ENCODE assay signal across 12 mouse cellular contexts in genomic region chr14:117981532-117981931, GRCm38 (mm10).
DNase-seq lines count a peak whose midpoint lies in the region; ATAC-seq lines count a peak whose summit lies in the region.
"Had no signal": no experiment of that assay in that cellular context is flagged by ENCODE, and none has a peak within 500 bp of the region (broad histone marks: within the 10 kb centered on the region; RNA-seq: fewer than 3 reads in every experiment).

No protein-coding gene starts in this region.

- 81% methylated on average over 10 of the region's 10 CpGs for WGBS in forebrain, embryonic 15.5 days
- WGBS in forebrain, embryonic 12.5 days: 96% methylated on average over 10 of the region's 10 CpGs
- 97% methylated on average over 10 of the region's 10 CpGs for WGBS in kidney, embryonic 14.5 days

- no peak overlapping the region for H3K27ac ChIP-seq in forebrain, embryonic 15.5 days (replicated peaks)
- no peak overlapping the region for H3K27ac ChIP-seq in forebrain, embryonic 12.5 days
- no peak overlapping the region for H3K27ac ChIP-seq in kidney, embryonic 14.5 days (ENCODE audit: low read depth, low read length)

- H3K4me3 ChIP-seq in forebrain, embryonic 15.5 days: no peak overlapping the region
- H3K4me3 ChIP-seq in forebrain, embryonic 12.5 days (replicated peaks): no peak overlapping the region
- no peak overlapping the region for H3K4me3 ChIP-seq in kidney, embryonic 14.5 days (ENCODE audit: low read length)
- H3K4me3 ChIP-seq: myocyte had no signal

- intact Hi-C loops in left cerebral cortex, postnatal 4 days (cut with DNase I): no loop called here

- no peaks in the 10 kb centered on the region for H3K36me3 ChIP-seq in forebrain, embryonic 15.5 days
- H3K36me3 ChIP-seq in forebrain, embryonic 12.5 days (replicated peaks): no peaks in the 10 kb centered on the region
- no peaks in the 10 kb centered on the region for H3K36me3 ChIP-seq in kidney, embryonic 14.5 days (ENCODE audit: control insufficient read depth, insufficient read depth, low read length)

- no peaks in the 10 kb centered on the region for H3K27me3 ChIP-seq in forebrain, embryonic 15.5 days
- H3K27me3 ChIP-seq in forebrain, embryonic 12.5 days: no peaks in the 10 kb centered on the region
- H3K27me3 ChIP-seq in kidney, embryonic 14.5 days (ENCODE audit: control insufficient read depth, insufficient read depth, low read length): no peaks in the 10 kb centered on the region

- H3K4me1 ChIP-seq in forebrain, embryonic 15.5 days: no peaks in the 10 kb centered on the region
- no peaks in the 10 kb centered on the region for H3K4me1 ChIP-seq in forebrain, embryonic 12.5 days
- no peaks in the 10 kb centered on the region for H3K4me1 ChIP-seq in kidney, embryonic 14.5 days (ENCODE audit: control insufficient read depth, insufficient read depth, low read length)

- H3K4me2 ChIP-seq in forebrain, embryonic 15.5 days (replicated peaks): no peak overlapping the region
- no peak overlapping the region for H3K4me2 ChIP-seq in forebrain, embryonic 12.5 days
- H3K4me2 ChIP-seq in kidney, embryonic 14.5 days (replicated peaks; ENCODE audit: low read depth, low read length): no peak overlapping the region
- H3K4me2 ChIP-seq: heart, embryonic 11.5 days had no signal

- peak; percentile 66 for DNase-seq in brain, embryonic 18.5 days (ENCODE audit: low read depth, low spot score)
- peak; percentile 68 to 72 for DNase-seq in layer of hippocampus, adult 18-20 months (ENCODE audit: low spot score in 2 of 2)
- peak; percentile 85 for DNase-seq in left cerebral cortex, postnatal 4 days
- DNase-seq in heart, postnatal 4 days: no peak
- no peak for DNase-seq in thymus, postnatal 36 days
- DNase-seq: kidney, adult 18-20 months; lung, adult 18-20 months had no signal

- peak; percentile 85 for ATAC-seq in forebrain, embryonic 15.5 days (replicated peaks)
- ATAC-seq in forebrain, embryonic 12.5 days (ENCODE audit: low FRiP score): no peak
- ATAC-seq in kidney, embryonic 14.5 days (ENCODE audit: low FRiP score, low TSS enrichment): no peak

- H3K9ac ChIP-seq in forebrain, embryonic 15.5 days (replicated peaks): no peak overlapping the region
- no peak overlapping the region for H3K9ac ChIP-seq in forebrain, embryonic 12.5 days
- H3K9ac ChIP-seq in kidney, embryonic 14.5 days (ENCODE audit: low read depth, low read length): no peak overlapping the region

- no peaks in the 10 kb centered on the region for H3K9me3 ChIP-seq in forebrain, embryonic 15.5 days
- no peaks in the 10 kb centered on the region for H3K9me3 ChIP-seq in forebrain, embryonic 12.5 days
- H3K9me3 ChIP-seq in kidney, embryonic 14.5 days (ENCODE audit: control insufficient read depth, low read length): no peaks in the 10 kb centered on the region

Comparison
In these comparisons a context has a peak if more than half of its experiments do, and no peak if none do; other contexts are left out.
1. DNase-seq: peak in brain, embryonic 18.5 days (single experiment), layer of hippocampus, adult 18-20 months (2 of 2) and left cerebral cortex, postnatal 4 days (single experiment); none in heart, postnatal 4 days (single experiment) and thymus, postnatal 36 days (0 of 2).